Comparison of ENCODE assay signal across 12 mouse cellular contexts in genomic region chr4:46116544-46117175, GRCm38 (mm10). TPM values are rescaled to one million over a fixed set of nuclear protein-coding genes. Genes with fewer than 3 reads are reported as not detected.
A peak's percentile ranks its signal among the peaks of the same experiment; 100 is the strongest.
DNase-seq lines count a peak whose midpoint lies in the region; ATAC-seq and TF ChIP-seq lines count a peak whose summit lies in the region.
"Had no signal": no experiment of that assay in that cellular context is flagged by ENCODE, and none has a peak within 500 bp of the region (broad histone marks: within the 10 kb centered on the region; RNA-seq: fewer than 3 reads in every experiment).

No protein-coding gene starts in this region.

- peak; percentile 38; the same call in 1 of the 2 replicates for ATAC-seq in embryonic facial prominence, embryonic 14.5 days (ENCODE audit: low read depth)
- ATAC-seq in kidney, embryonic 15.5 days (replicated peaks; ENCODE audit: low FRiP score) = no peak
- peak; percentile 70 for ATAC-seq in heart, postnatal 0 days (ENCODE audit: insufficient read depth, low read depth)
- ATAC-seq: intestine, embryonic 15.5 days had no signal

- TF ChIP-seq EP300 in heart, postnatal 0 days (IDR thresholded peaks at IDR 0.05; ENCODE audit: low read depth) = no peak

- no peak overlapping the region for H3K4me3 ChIP-seq in embryonic facial prominence, embryonic 14.5 days (ENCODE audit: low read depth, low read length)
- H3K4me3 ChIP-seq in embryonic facial prominence, embryonic 10.5 days = no peak overlapping the region
- no peak overlapping the region for H3K4me3 ChIP-seq in kidney, embryonic 15.5 days (replicated peaks)
- H3K4me3 ChIP-seq in cerebellum, adult 2 months (replicated peaks; ENCODE audit: insufficient read depth, low read depth, low read length) = no peak overlapping the region
- H3K4me3 ChIP-seq in heart, postnatal 0 days (ENCODE audit: low read depth, low read length) = no peak overlapping the region
- H3K4me3 ChIP-seq: embryonic facial prominence, embryonic 15.5 days; intestine, embryonic 15.5 days; liver, embryonic 15.5 days; megakaryocyte, embryonic 14.5 days had no signal

- peaks cover 85% of the 10 kb centered on the region for H3K36me3 ChIP-seq in embryonic facial prominence, embryonic 14.5 days (ENCODE audit: control insufficient read depth, insufficient read depth, low read length)
- peaks cover 88% of the 10 kb centered on the region for H3K36me3 ChIP-seq in embryonic facial prominence, embryonic 10.5 days (replicated peaks)
- H3K36me3 ChIP-seq in kidney, embryonic 15.5 days = peaks cover 90% of the 10 kb centered on the region
- peaks cover 90% of the 10 kb centered on the region for H3K36me3 ChIP-seq in heart, postnatal 0 days (replicated peaks; ENCODE audit: control insufficient read depth, insufficient read depth, low read length)

- TF ChIP-seq CTCF in cerebellum, adult 2 months (IDR thresholded peaks at IDR 0.05; ENCODE audit: borderline replicate concordance, insufficient read depth, low read depth, low read length) = no peak
- no peak for TF ChIP-seq CTCF in heart, postnatal 0 days (IDR thresholded peaks at IDR 0.05; ENCODE audit: low read depth)

- H3K9ac ChIP-seq in embryonic facial prominence, embryonic 14.5 days (ENCODE audit: low read depth, low read length) = no peak overlapping the region
- H3K9ac ChIP-seq in kidney, embryonic 15.5 days = no peak overlapping the region
- H3K9ac ChIP-seq in heart, postnatal 0 days (replicated peaks; ENCODE audit: low read depth, low read length) = no peak overlapping the region
- H3K9ac ChIP-seq: embryonic facial prominence, embryonic 15.5 days; intestine, embryonic 15.5 days; liver, embryonic 15.5 days had no signal

- H3K27ac ChIP-seq in embryonic facial prominence, embryonic 14.5 days (replicated peaks; ENCODE audit: low read depth, low read length) = no peak overlapping the region; the same call in 1 of the 2 replicates
- no peak overlapping the region for H3K27ac ChIP-seq in embryonic facial prominence, embryonic 10.5 days (replicated peaks)
- no peak overlapping the region for H3K27ac ChIP-seq in kidney, embryonic 15.5 days
- H3K27ac ChIP-seq in cerebellum, adult 2 months (ENCODE audit: insufficient read depth, low read length) = peak overlapping the region; percentile 48
- H3K27ac ChIP-seq in heart, postnatal 0 days (ENCODE audit: low read depth) = peak overlapping the region; percentile 69
- H3K27ac ChIP-seq: intestine, embryonic 15.5 days; liver, embryonic 15.5 days had no signal

- H3K4me1 ChIP-seq in embryonic facial prominence, embryonic 14.5 days (ENCODE audit: control insufficient read depth, insufficient read depth, low read length) = no peaks in the 10 kb centered on the region
- no peaks in the 10 kb centered on the region for H3K4me1 ChIP-seq in embryonic facial prominence, embryonic 10.5 days
- H3K4me1 ChIP-seq in kidney, embryonic 15.5 days = no peaks in the 10 kb centered on the region
- peaks cover 24% of the 10 kb centered on the region for H3K4me1 ChIP-seq in cerebellum, adult 2 months (ENCODE audit: control insufficient read depth, insufficient read depth, low read length)
- no peaks in the 10 kb centered on the region for H3K4me1 ChIP-seq in heart, postnatal 0 days (ENCODE audit: control insufficient read depth, insufficient read depth)
- H3K4me1 ChIP-seq: embryonic facial prominence, embryonic 15.5 days; intestine, embryonic 15.5 days; liver, embryonic 15.5 days had no signal

- peak; percentile 48 for DNase-seq in embryonic facial prominence, embryonic 14.5 days (ENCODE audit: low spot score)
- no peak for DNase-seq in embryonic facial prominence, embryonic 10.5 days (ENCODE audit: low spot score)
- peak; percentile 24 for DNase-seq in kidney, postnatal 14 days
- DNase-seq in cerebellum, adult 2 months = peak; percentile 84 to 91
- DNase-seq in heart, postnatal 0 days (ENCODE audit: low spot score) = peak; percentile 36
- no peak for DNase-seq in urinary bladder, postnatal 36 days (ENCODE audit: low spot score in 2 of 2)
- no peak for DNase-seq in adipocyte (ENCODE audit: low spot score)

- 82% methylated on average over 10 of the region's 10 CpGs for WGBS in embryonic facial prominence, embryonic 14.5 days
- 86% methylated on average over 10 of the region's 10 CpGs for WGBS in embryonic facial prominence, embryonic 10.5 days
- WGBS in kidney, embryonic 15.5 days = 64% methylated on average over 10 of the region's 10 CpGs
- 23% methylated on average over 10 of the region's 10 CpGs for WGBS in cerebellum, adult 2 months
- 54% methylated on average over 9 of the region's 10 CpGs for WGBS in heart, postnatal 0 days

- no peak for TF ChIP-seq POLR2A in cerebellum, adult 2 months (IDR thresholded peaks at IDR 0.05; ENCODE audit: borderline replicate concordance, insufficient read depth, low read length)

- no peaks in the 10 kb centered on the region for H3K27me3 ChIP-seq in embryonic facial prominence, embryonic 14.5 days (replicated peaks; ENCODE audit: control insufficient read depth, insufficient read depth, low read length)
- no peaks in the 10 kb centered on the region for H3K27me3 ChIP-seq in embryonic facial prominence, embryonic 10.5 days (replicated peaks; ENCODE audit: low read depth, poor library complexity, severe bottlenecking)
- H3K27me3 ChIP-seq in kidney, embryonic 15.5 days = no peaks in the 10 kb centered on the region
- H3K27me3 ChIP-seq in cerebellum, adult 2 months (ENCODE audit: control insufficient read depth, insufficient read depth, low read length) = no peaks in the 10 kb centered on the region
- no peaks in the 10 kb centered on the region for H3K27me3 ChIP-seq in heart, postnatal 0 days (ENCODE audit: control insufficient read depth, insufficient read depth, low read length)
- H3K27me3 ChIP-seq: embryonic facial prominence, embryonic 15.5 days; intestine, embryonic 15.5 days; liver, embryonic 15.5 days; megakaryocyte, embryonic 14.5 days had no signal

- no peak overlapping the region for H3K4me2 ChIP-seq in embryonic facial prominence, embryonic 14.5 days (ENCODE audit: low read depth, low read length)
- no peak overlapping the region for H3K4me2 ChIP-seq in kidney, embryonic 15.5 days
- H3K4me2 ChIP-seq in heart, postnatal 0 days (ENCODE audit: low read depth, low read length) = no peak overlapping the region
- H3K4me2 ChIP-seq: embryonic facial prominence, embryonic 15.5 days; intestine, embryonic 15.5 days; liver, embryonic 15.5 days had no signal

- H3K9me3 ChIP-seq in embryonic facial prominence, embryonic 14.5 days (ENCODE audit: control insufficient read depth, low read length) = no peaks in the 10 kb centered on the region
- no peaks in the 10 kb centered on the region for H3K9me3 ChIP-seq in embryonic facial prominence, embryonic 10.5 days
- H3K9me3 ChIP-seq in kidney, embryonic 15.5 days (replicated peaks) = no peaks in the 10 kb centered on the region
- no peaks in the 10 kb centered on the region for H3K9me3 ChIP-seq in heart, postnatal 0 days (replicated peaks; ENCODE audit: control insufficient read depth, low read length)
- H3K9me3 ChIP-seq: embryonic facial prominence, embryonic 15.5 days; intestine, embryonic 15.5 days; liver, embryonic 15.5 days; megakaryocyte, embryonic 14.5 days had no signal

RNA-seq across cellular contexts. Expression of gene Ncbp1, which starts 21.8 kb away (rescaled TPM):
- polyA plus RNA-seq in embryonic facial prominence, embryonic 14.5 days (2014; fragmentation: Nextera tagmentation; extraction: Ambion mirVana) = 70.1 and 80.1 TPM in 2 replicates
- polyA plus RNA-seq in embryonic facial prominence, embryonic 10.5 days (2016; fragmentation: Nextera tagmentation; extraction: Ambion mirVana) = 121 and 127 TPM in 2 replicates
- polyA plus RNA-seq in kidney, embryonic 15.5 days (2015; fragmentation: Nextera tagmentation; extraction: Ambion mirVana) = 85.7 and 88.3 TPM in 2 replicates
- polyA plus RNA-seq in cerebellum, adult 2 months (2012; rRNA removed) = 50.8 and 61.2 TPM in 2 replicates
- 18.2 and 25.9 TPM in 2 replicates for total RNA-seq in heart, postnatal 0 days (2014; rRNA removed; ENCODE audit: low replicate concordance)
- 24.1 and 25.7 TPM in 2 replicates for polyA plus RNA-seq in heart, postnatal 0 days (2015; fragmentation: Nextera tagmentation; extraction: Ambion mirVana)

RNA-seq across cellular contexts. Expression of gene Tstd2, which starts 21.8 kb away (rescaled TPM):
- polyA plus RNA-seq in embryonic facial prominence, embryonic 14.5 days (2014; fragmentation: Nextera tagmentation; extraction: Ambion mirVana) = 15.0 and 15.4 TPM in 2 replicates
- 74.1 and 77.3 TPM in 2 replicates for polyA plus RNA-seq in embryonic facial prominence, embryonic 10.5 days (2016; fragmentation: Nextera tagmentation; extraction: Ambion mirVana)
- polyA plus RNA-seq in kidney, embryonic 15.5 days (2015; fragmentation: Nextera tagmentation; extraction: Ambion mirVana) = 53.7 and 55.6 TPM in 2 replicates
- polyA plus RNA-seq in cerebellum, adult 2 months (2012; rRNA removed) = 15.4 and 16.2 TPM in 2 replicates
- total RNA-seq in heart, postnatal 0 days (2014; rRNA removed; ENCODE audit: low replicate concordance) = 16.4 and 17.8 TPM in 2 replicates
- 13.5 and 15.3 TPM in 2 replicates for polyA plus RNA-seq in heart, postnatal 0 days (2015; fragmentation: Nextera tagmentation; extraction: Ambion mirVana)

Comparison
In these comparisons a context has a peak if more than half of its experiments do, and no peak if none do; other contexts are left out.
1. DNase-seq: peak in embryonic facial prominence, embryonic 14.5 days (single experiment), kidney, postnatal 14 days (single experiment), cerebellum, adult 2 months (2 of 2) and heart, postnatal 0 days (single experiment); none in embryonic facial prominence, embryonic 10.5 days (single experiment), urinary bladder, postnatal 36 days (0 of 2) and adipocyte (single experiment).
2. H3K27ac ChIP-seq: peak in cerebellum, adult 2 months (single experiment) and heart, postnatal 0 days (single experiment); none in embryonic facial prominence, embryonic 14.5 days (single experiment), embryonic facial prominence, embryonic 10.5 days (single experiment) and kidney, embryonic 15.5 days (single experiment).